Mouse (Mus musculus) adipocyte (in vitro differentiated cells): ENCODE data around the gene Col9a3.

Experiments used
- DNase-seq: peaks from one replicate; pipeline ENCODE4 v3.0.0-alpha.2; 2016; ENCODE audit warnings: low spot score

Col9a3 gene

DNA sequence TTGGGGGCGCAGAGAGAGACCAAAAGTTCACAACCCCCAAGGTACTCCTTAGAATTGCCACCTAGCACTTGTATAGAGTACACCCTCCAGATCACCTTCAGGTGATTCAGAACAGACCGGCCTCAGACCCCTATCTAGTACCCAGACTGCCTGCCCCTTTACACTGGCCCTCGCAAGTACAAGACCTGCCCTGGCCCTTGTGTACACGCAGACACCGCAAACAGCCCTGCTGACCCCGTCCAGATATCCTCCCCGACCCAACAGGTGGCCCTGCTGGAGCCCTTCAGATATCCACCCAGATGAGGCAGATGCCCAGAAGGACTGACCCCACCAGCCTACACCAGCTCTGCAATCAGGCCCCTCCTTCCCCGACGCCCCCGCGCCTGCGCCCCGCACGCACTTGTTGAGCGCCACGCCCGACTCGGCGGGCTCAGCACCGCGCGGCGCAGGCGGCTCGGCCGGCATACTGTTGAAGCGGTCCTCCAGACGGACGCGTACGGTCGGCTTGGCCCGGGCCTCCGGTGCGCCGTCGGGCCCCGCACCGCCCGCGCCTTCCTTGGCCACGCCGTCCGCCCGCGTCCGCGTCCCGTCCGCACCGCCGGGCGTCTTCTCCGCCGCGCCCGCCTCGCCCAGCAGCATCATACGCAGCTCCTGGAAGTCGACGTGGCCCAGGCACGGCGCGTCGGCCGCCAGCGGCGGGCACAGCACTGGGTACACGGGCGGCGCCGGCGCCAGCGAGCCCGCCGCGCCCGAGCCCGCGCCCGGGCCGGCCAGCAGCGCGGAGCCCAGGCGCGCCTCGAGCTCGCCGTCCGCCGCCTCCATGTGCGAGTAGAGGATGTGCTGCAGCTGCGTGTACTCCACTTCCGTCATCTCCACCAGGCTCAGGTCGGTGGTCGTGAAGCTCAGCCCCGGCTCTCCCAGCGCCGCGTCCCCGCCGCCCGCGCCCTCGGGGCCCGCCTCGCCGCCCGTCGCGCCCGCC is 44.3 kb downstream of the Col9a3 start:
- no peak for DNase-seq

DNA sequence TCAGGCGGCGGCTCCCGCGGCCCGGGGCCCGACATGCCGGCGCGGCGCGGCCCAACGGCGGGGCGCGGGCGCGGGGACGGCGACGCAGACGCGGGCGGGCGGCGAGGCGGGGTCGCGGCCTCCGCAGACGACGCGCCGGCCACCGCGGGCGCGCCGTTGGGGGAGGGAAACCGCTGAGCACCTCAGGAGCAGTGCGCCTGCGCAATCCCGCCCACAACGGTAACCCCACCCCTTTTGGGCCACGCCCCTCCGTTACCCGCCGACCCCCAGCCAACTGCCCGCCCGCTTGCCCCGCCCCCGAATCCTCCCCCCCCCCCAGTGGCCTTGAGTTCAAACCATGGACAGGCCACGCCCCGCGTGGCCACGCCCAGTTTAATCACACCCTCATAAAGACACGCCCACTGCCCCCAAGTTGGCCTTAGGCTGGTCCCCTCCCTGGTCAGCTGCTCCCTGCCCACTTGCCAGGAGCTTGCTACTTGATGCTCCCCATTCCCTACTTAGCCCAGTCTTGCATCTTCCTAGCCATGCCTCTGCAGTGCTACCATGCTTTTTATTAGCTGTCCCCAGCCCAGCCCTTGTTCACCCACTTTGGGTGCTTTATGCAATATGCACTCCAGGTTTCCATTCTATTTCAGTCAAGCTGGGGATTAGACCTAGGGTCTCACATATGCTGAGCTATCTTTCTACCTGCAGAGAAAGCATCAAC is 45.1 kb downstream of the Col9a3 start, which contains the start of gene Tcfl5:
TSS of gene Tcfl5 (minus strand) at position 154 of the 706 bp plus-strand sequence.
- no peak for DNase-seq

DNA sequence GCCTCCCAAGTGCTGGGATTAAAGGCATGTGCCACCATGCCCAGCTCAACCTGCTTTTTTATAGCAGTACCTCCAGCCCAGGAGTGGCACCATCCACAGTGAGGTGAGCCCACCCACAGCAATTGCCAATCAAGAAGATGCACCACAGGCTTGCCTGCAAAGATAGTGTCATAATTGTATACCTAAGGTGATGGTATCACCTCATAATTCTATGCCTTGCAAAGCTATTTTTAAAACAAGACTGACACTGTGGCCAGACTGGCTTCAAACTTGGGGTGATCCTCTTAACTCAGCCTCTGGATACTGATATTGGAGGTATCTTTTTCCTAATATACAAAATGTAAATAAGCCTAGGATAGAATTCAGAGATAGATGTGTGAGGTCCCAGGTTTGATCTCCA is 46.0 kb downstream of the Col9a3 start:
- DNase-seq = no peak

DNA sequence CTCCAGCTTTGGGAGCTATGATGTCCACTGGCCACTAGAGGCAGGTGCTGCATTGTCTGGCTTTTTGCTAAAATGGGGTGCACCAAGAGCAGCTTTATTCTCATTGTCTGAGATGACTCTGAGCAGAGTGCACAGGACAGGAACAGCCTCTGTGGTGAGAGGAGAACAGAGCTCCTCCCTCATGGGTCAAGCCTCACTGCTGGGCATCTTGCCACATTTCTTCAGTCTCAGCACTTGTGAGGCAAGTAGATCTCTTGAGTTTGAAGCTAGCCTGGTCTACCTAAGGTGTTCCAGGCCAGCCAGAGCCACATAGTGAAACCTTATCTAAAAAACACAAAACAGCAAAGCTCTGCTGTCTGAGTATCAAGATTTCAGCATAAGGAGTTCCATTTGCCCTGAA is 49.3 kb downstream of the Col9a3 start:
- DNase-seq = peak; percentile 73

DNA sequence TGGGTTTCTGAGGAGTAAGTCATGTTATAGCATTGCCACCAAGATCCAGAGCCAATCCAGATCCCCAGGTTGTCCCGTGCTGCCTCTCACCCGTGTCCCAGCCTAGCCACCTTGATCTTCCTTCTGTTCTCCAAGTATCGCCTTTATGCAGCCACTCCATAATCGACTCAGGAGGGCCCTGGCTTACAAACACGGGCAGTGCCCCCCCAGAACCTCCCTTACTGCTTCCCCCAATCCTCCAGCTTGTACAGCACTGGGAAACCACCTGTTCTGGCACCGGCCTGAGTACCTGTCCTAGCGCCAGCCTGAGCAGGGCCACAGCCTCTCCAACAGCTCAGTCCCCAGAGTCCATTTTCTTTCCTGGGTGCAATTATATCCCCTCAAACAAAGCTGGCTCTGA is 57.1 kb downstream of the Col9a3 start:
- no peak for DNase-seq

DNA sequence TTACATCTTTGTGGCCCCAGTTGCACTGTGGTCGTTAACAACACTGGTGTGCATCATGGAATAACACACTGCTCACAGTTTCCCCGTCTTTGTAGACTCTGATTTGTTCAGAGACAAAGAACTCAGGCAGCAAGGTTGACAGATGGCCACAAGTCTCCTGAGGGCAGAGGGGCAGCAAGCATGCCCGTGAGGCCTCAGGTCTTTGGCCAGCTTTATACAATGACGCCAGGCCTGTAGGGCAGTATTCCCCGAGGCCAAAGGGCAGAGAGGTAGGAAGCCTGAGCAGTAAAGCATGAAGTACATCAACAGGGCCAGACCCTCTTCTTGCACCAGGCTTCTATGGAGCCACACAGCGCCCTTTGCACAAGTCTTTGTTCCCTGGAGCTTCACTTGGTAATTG is 57.6 kb downstream of the Col9a3 start:
- DNase-seq = no peak

DNA sequence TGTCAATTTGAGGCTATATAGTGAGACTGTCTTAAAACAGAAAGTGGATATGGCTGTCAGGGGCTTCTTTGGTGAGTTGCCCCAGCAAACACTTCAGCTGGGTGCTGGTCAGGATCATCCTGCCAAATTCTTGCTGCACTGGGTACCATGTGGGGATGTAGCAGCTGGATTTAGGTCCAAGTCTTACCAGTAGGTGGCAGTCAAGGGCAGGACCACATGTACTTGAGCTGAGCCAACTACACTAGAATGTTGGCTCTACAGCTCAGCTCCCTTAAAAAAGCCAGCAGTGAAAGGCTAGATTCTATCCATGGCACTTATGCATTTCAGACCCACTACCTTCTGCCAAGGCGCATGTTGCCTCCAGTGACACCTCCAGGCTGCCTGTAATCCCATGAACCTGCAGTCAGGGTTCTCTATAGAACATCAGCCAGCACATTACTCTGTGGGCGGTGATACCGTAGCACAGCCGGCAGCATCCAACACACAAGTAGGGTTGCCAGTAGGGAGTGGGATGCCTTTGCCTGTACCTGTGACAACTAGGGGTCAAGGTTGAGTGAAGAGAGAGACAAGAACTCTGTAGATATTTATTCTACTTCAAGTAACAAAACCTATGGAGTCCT is 59.9 kb downstream of the Col9a3 start:
- DNase-seq = peak; percentile 91

DNA sequence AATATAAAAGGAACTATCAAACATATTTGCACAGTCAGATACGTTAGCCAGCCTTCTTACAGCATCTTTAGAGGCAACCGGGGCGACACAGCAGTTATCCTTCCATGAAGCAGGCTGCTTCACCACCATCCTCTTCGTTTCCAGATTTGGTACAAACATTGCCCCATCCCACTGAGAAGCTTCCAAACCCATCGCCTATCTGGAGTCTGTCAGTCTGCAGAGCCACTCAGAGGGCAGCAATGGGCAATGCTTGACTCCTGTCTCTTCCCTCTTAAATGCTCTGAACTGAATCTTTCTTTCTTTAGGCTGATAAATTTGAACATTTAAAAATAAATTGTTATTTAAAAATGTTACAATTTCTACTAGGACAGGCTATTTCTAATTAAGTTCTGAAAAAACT is 60.8 kb downstream of the Col9a3 start:
- DNase-seq = no peak

DNA sequence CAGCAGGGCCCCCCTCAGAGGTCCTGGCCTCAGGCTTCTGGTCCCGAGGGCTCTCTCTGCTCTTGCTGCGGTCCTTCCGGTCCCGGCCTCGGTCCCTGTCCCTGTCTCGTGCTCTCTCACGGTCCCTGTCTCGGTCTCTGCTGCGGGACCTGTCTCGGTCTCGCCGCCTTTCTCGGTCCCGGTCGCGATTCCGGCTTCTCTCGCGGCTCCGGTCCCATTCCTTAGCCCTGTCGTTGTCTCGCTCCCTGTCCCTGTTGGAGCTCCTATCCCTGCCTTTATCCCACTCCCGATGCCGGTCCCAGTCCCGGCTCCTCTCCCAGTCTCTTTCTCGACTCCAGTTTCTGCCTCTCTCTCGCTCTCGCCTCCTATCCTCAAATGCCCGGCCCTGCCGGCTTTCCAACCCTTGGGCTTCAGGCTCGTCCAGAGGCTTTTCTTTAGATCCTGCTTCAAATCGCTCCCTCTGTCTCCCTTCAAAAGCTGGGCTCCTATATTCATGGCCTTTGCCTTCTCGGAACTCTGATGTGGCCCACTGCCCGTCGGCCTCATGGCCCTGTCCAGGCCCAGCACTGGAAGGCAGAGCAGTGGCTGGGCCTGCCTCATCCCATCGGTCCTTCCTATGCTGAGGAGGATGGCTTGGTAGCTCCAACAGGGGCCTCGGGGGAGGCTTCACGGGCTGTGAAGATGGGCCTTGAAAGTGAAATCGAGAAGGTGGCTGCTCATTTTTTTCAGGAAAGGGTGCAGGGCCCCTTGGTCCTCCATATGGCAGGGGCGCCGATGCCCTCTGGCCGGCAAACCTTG is 62.0 kb downstream of the Col9a3 start:
- no peak for DNase-seq

DNA sequence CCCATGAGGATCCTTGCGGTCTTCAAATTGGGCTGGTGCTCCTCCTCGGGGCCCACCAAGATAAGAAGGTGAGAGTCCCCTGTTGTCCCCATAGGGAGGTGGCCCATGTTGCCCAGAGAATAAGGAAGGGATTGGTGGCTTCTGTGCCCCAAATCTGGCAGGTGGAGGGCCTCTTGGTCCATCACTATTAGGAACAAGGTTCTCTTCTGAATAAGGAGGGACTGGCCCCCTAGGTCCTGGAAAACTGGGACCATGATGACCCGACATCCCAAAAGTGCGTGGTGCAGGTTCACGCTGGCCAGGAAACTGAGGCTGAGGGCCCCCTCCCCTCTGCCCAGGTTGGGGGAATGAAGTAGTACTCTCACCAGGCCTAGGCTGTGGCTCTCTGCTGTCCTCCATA is 62.9 kb downstream of the Col9a3 start:
- DNase-seq = no peak

DNA sequence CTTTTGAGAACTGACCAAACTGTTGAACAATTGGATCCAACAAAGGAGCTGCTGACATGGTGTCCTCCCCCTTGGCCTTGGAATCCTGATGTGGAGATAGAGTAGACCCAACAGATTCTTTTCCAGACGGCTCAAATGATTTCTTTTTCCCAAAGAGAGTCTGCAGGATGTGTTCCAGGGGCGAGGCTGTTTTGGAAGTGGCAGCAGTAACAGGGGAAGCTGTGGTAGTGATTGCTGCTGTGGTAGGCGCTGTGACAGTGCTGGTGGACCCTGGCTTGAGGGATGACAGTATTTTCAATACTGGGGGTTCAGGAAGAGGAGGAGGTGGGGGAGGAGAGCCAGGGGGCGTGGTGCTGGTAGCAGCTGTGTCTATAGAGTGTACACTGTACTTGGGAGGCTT is 64.4 kb downstream of the Col9a3 start:
- DNase-seq = no peak
